Mouse (Mus musculus) cerebellum, adult 2 months (tissue): Measurements from ENCODE around the gene Trpc7.

Experiments
- CTCF ChIP-seq: fragments of 200-500 bp; IDR thresholded peaks from 2 replicates; pipeline ENCODE4 v1.5.1; 2011; ENCODE audit warnings: low read depth, mild to moderate bottlenecking, control low read depth, low read length, moderate library complexity, borderline replicate concordance; ENCODE audit not compliant: insufficient read depth
- POLR2A ChIP-seq: fragments of 200-500 bp; IDR thresholded peaks from 2 replicates; pipeline ENCODE4 v1.6.1; 2011; ENCODE audit warnings: low read length, control low read depth, borderline replicate concordance; ENCODE audit not compliant: insufficient read depth

DNA sequence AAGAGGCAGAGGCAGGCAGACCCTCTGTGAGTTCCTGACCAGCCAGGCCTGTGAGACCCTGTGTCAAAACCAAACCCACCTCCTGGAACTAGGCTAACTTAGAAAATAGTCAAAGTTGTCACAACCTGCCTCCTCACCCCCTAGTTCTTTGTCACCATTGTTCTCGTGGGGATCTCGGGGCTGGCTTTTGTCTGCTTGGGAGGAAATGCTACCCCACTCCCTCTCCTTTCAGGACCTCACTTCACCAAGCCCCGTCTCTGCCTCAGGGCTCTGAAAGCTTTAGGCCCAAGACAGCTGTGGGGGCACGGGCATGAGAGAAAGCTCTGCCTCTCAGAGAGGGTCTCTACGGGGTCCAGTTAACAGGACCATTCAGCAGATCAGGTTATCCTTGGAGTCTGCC, 144.0 kb downstream of the Trpc7 start:
- TF ChIP-seq POLR2A (no peak), CTCF (no peak)
